ENCODE assay signal across 25 mouse cellular contexts in the genomic region with DNA sequence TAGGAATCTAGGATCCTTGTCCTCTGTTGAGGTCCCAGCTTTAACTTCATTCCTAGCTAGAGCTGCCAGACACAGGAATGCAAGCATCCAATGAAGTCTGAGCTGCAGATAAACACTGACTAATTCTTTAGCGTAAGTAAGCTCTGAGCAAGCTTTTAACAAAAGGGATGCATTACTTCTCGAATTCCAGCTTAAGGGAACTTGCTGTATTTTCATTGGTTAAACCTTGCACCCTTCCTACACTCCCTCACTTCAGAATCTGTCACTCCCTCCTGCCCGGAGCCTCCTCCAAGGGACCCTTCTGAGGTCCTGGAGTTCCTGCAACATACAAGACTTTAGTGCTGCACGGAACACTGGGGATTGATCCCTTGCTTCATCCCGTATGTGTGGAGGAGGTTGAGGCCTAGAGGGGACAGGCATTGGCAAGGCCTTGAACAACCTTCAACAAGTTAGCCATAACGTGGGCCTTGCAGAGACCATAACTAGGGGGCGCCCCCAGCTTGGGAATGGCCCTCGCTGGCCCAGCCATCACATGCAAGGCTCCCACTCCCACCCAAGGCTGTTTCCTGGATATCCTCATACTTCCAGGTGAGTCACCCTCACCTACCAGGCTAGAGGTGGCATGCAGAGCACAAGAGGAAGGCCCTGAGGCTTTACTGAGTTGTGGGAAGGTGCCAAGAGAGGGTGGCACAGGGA. TPM values are rescaled to one million over a fixed set of nuclear protein-coding genes. Genes with fewer than 3 reads are reported as not detected.
DNase-seq lines count a peak whose midpoint lies in the region; ATAC-seq and TF ChIP-seq lines count a peak whose summit lies in the region.
"Had no signal": no experiment of that assay in that cellular context is flagged by ENCODE, and none has a peak within 500 bp of the region (broad histone marks: within the 10 kb centered on the region; RNA-seq: fewer than 3 reads in every experiment).

No protein-coding gene starts in this region.

- peaks cover 6% of the 10 kb centered on the region; the same call in 1 of the 2 replicates for H3K4me1 ChIP-seq in kidney, postnatal 0 days (replicated peaks; ENCODE audit: insufficient read depth, low read length)
- H3K4me1 ChIP-seq in kidney, adult 2 months (ENCODE audit: control insufficient read depth, insufficient read depth, low read length), result no peaks in the 10 kb centered on the region
- no peaks in the 10 kb centered on the region for H3K4me1 ChIP-seq in CH12.LX (ENCODE audit: control insufficient read depth in 1 of 2, insufficient read depth in 2 of 2)
- H3K4me1 ChIP-seq in embryonic fibroblast, embryonic 13.5 days (ENCODE audit: control insufficient read depth, insufficient read depth, low read length), result 0 out of 2 replicates have a peak, but pooled peaks cover 2% of the 10 kb centered on the region
- H3K4me1 ChIP-seq in neural tube, embryonic 15.5 days, result no peaks in the 10 kb centered on the region
- H3K4me1 ChIP-seq: forebrain, embryonic 15.5 days; limb, embryonic 10.5 days; midbrain, embryonic 12.5 days had no signal

- DNase-seq in kidney, postnatal 0 days (ENCODE audit: low spot score), result peak; percentile 81
- no peak for DNase-seq in kidney, adult 2 months
- no peak for DNase-seq in CH12.LX (ENCODE audit: extremely low read depth)
- peak; percentile 62 for DNase-seq in Muller cell, postnatal 12 days (ENCODE audit: inconsistent ontology term)
- DNase-seq in retina, embryonic 14.5 days (ENCODE audit: low spot score), result no peak
- DNase-seq: adrenal gland, postnatal 36 days; cerebellum, adult 18-20 months; cerebellum, postnatal 36 days; heart, postnatal 14 days; kidney, postnatal 36 days; layer of hippocampus, adult 9-11 months; right cerebral cortex, postnatal 14 days; spleen, adult 18-20 months; thymus, postnatal 36 days had no signal

- H3K79me2 ChIP-seq in CH12.LX (replicated peaks; ENCODE audit: control insufficient read depth, extremely low read depth, insufficient read depth, poor library complexity, severe bottlenecking), result no peaks in the 10 kb centered on the region

- dilution Hi-C loops in CH12.LX (cut with MboI; ENCODE audit: extremely low pct_ligation_motif_present, extremely low pct_unique_long_range_greater_than_20kb, low sequenced_read_pairs), result no loop called here

- H3K36me3 ChIP-seq in kidney, postnatal 0 days (ENCODE audit: insufficient read depth, low read length), result no peaks in the 10 kb centered on the region
- no peaks in the 10 kb centered on the region for H3K36me3 ChIP-seq in kidney, adult 2 months (ENCODE audit: control insufficient read depth, insufficient read depth, low read length)
- no peaks in the 10 kb centered on the region for H3K36me3 ChIP-seq in CH12.LX (replicated peaks in 1 of 2; ENCODE audit: control insufficient read depth in 1 of 2, insufficient read depth in 1 of 2, low read length in 1 of 2)
- no peaks in the 10 kb centered on the region for H3K36me3 ChIP-seq in neural tube, embryonic 15.5 days
- H3K36me3 ChIP-seq: forebrain, embryonic 15.5 days; heart, embryonic 12.5 days; hindbrain, embryonic 12.5 days; limb, embryonic 10.5 days; lung, embryonic 15.5 days; midbrain, embryonic 12.5 days had no signal

- no peaks in the 10 kb centered on the region for H3K27me3 ChIP-seq in kidney, postnatal 0 days (ENCODE audit: insufficient read depth, low read length)
- H3K27me3 ChIP-seq in kidney, adult 2 months (replicated peaks; ENCODE audit: control insufficient read depth, insufficient read depth, low read length), result no peaks in the 10 kb centered on the region; the same call in 1 of the 2 replicates
- peaks cover 1% of the 10 kb centered on the region for H3K27me3 ChIP-seq in CH12.LX (replicated peaks)
- H3K27me3 ChIP-seq in neural tube, embryonic 15.5 days (replicated peaks), result no peaks in the 10 kb centered on the region
- H3K27me3 ChIP-seq: forebrain, embryonic 15.5 days; heart, embryonic 12.5 days; lung, embryonic 15.5 days; midbrain, embryonic 12.5 days had no signal

- no peak for TF ChIP-seq CTCF in kidney, postnatal 0 days (IDR thresholded peaks at IDR 0.05; ENCODE audit: low read depth)
- no peak for TF ChIP-seq CTCF in kidney, adult 2 months (conservative IDR thresholded peaks at IDR 0.05; ENCODE audit: insufficient read depth, insufficient read length, low read depth, low read length)
- TF ChIP-seq CTCF in CH12.LX (conservative IDR thresholded peaks at IDR 0.05 in 1 of 2, IDR thresholded peaks at IDR 0.05 in 1 of 2; ENCODE audit: low read depth in 2 of 2, low read length in 2 of 2), result peak in 1 of 2 experiments; percentile 63; a peak in 2 of 4 replicates
- no peak for TF ChIP-seq CTCF in embryonic fibroblast, embryonic 13.5 days (IDR thresholded peaks at IDR 0.05; ENCODE audit: borderline replicate concordance, insufficient read depth, low read length)

- WGBS in kidney, postnatal 0 days, result 42% methylated on average over 8 of the region's 8 CpGs
- WGBS in kidney, adult 2 months, result 77% methylated on average over 8 of the region's 8 CpGs
- 66% methylated on average over 8 of the region's 8 CpGs for WGBS in neural tube, embryonic 15.5 days

- TF ChIP-seq POLR2A in kidney, adult 2 months (IDR thresholded peaks at IDR 0.05; ENCODE audit: low read depth, low read length), result no peak
- no peak for TF ChIP-seq POLR2A in CH12.LX (IDR thresholded peaks at IDR 0.05; ENCODE audit: low read depth, low read length)
- TF ChIP-seq POLR2A in embryonic fibroblast, embryonic 13.5 days (IDR thresholded peaks at IDR 0.05; ENCODE audit: low read depth, low read length), result no peak

- no peak for ATAC-seq in kidney, postnatal 0 days (replicated peaks; ENCODE audit: low FRiP score, low read depth)
- ATAC-seq in megakaryocyte, adult 5-6 weeks (ENCODE audit: poor library complexity, severe bottlenecking), result no peak
- ATAC-seq in neural tube, embryonic 15.5 days (ENCODE audit: low FRiP score), result no peak
- ATAC-seq: forebrain, embryonic 15.5 days had no signal

- no peak for TF ChIP-seq EP300 in CH12.LX (IDR thresholded peaks at IDR 0.05; ENCODE audit: low read length)

- H3K9ac ChIP-seq in kidney, postnatal 0 days (ENCODE audit: low read depth, low read length), result no peak overlapping the region
- H3K9ac ChIP-seq in CH12.LX (ENCODE audit: insufficient read depth, low read depth), result no peak overlapping the region
- no peak overlapping the region for H3K9ac ChIP-seq in neural tube, embryonic 15.5 days (replicated peaks)
- H3K9ac ChIP-seq: forebrain, embryonic 15.5 days; heart, embryonic 12.5 days; hindbrain, embryonic 12.5 days; lung, embryonic 15.5 days; midbrain, embryonic 12.5 days had no signal

- in situ Hi-C loops in CH12.LX (cut with MboI; ENCODE audit: low pct_ligation_motif_present, low pct_unique_long_range_greater_than_20kb, low sequenced_read_pairs), result loop anchor here (10.0 kb wide), 1 partner anchor 49 kb away; no protein-coding TSS in a partner anchor

- H3K4me3 ChIP-seq in kidney, postnatal 0 days (replicated peaks; ENCODE audit: low read depth, low read length), result no peak overlapping the region
- H3K4me3 ChIP-seq in kidney, adult 2 months (ENCODE audit: insufficient read depth, low read depth, low read length), result no peak overlapping the region
- H3K4me3 ChIP-seq in CH12.LX (replicated peaks in 1 of 3; ENCODE audit: low read depth in 2 of 3, low read length in 2 of 3, poor library complexity in 1 of 3), result no peak overlapping the region
- no peak overlapping the region for H3K4me3 ChIP-seq in embryonic fibroblast, embryonic 13.5 days (ENCODE audit: insufficient read depth, low read length)
- no peak overlapping the region for H3K4me3 ChIP-seq in neural tube, embryonic 15.5 days (replicated peaks)
- H3K4me3 ChIP-seq: erythroblast, embryonic 14.5 days; forebrain, embryonic 15.5 days; heart, embryonic 12.5 days; hindbrain, embryonic 12.5 days; limb, embryonic 10.5 days; lung, embryonic 15.5 days; midbrain, embryonic 12.5 days had no signal

- H3K4me2 ChIP-seq in kidney, postnatal 0 days (ENCODE audit: low read length), result no peak overlapping the region
- H3K4me2 ChIP-seq in CH12.LX (ENCODE audit: insufficient read depth, low read depth, poor library complexity, severe bottlenecking), result no peak overlapping the region
- H3K4me2 ChIP-seq in neural tube, embryonic 15.5 days, result no peak overlapping the region
- H3K4me2 ChIP-seq: forebrain, embryonic 15.5 days; heart, embryonic 12.5 days; hindbrain, embryonic 12.5 days; lung, embryonic 15.5 days; midbrain, embryonic 12.5 days had no signal

- H3K27ac ChIP-seq in kidney, postnatal 0 days, result no peak overlapping the region
- H3K27ac ChIP-seq in kidney, adult 2 months (ENCODE audit: insufficient read depth, low read depth, low read length), result no peak overlapping the region
- no peak overlapping the region for H3K27ac ChIP-seq in CH12.LX (ENCODE audit: insufficient read depth, low read depth)
- H3K27ac ChIP-seq in embryonic fibroblast, embryonic 13.5 days (ENCODE audit: insufficient read depth, low read length), result peak overlapping the region; percentile 41; the same call in 1 of the 2 replicates
- H3K27ac ChIP-seq in neural tube, embryonic 15.5 days (replicated peaks), result no peak overlapping the region
- H3K27ac ChIP-seq: forebrain, embryonic 15.5 days; hindbrain, embryonic 12.5 days; limb, embryonic 10.5 days; lung, embryonic 15.5 days; midbrain, embryonic 12.5 days had no signal

- H3K9me3 ChIP-seq in kidney, postnatal 0 days (replicated peaks; ENCODE audit: low read length), result no peaks in the 10 kb centered on the region
- H3K9me3 ChIP-seq in CH12.LX (replicated peaks; ENCODE audit: low read length), result no peaks in the 10 kb centered on the region
- H3K9me3 ChIP-seq in neural tube, embryonic 15.5 days (replicated peaks), result no peaks in the 10 kb centered on the region
- H3K9me3 ChIP-seq: forebrain, embryonic 15.5 days; heart, embryonic 12.5 days; hindbrain, embryonic 12.5 days; limb, embryonic 10.5 days; lung, embryonic 15.5 days; midbrain, embryonic 12.5 days had no signal

- TF ChIP-seq RAD21 in CH12.LX (IDR thresholded peaks at IDR 0.05; ENCODE audit: low read depth, low read length), result peak; percentile 71

RNA-seq across cellular contexts. Expression of gene P2ry2, which starts 31.3 kb away (rescaled TPM):
- polyA plus RNA-seq in kidney, postnatal 0 days (2015; fragmentation: Nextera tagmentation; extraction: Ambion mirVana), result 4.0 and 4.2 TPM in 2 replicates
- polyA plus RNA-seq in kidney, adult 2 months (2012; rRNA removed), result 15.0 and 16.9 TPM in 2 replicates
- 1.5 and 1.7 TPM in 2 replicates for total RNA-seq in CH12.LX (2012; rRNA removed)
- total RNA-seq in CH12.LX (2014; rRNA removed), result 0.54 and 0.87 TPM in 2 replicates
- polyA plus RNA-seq in CH12.LX (2012; ENCODE audit: insufficient read length, low read depth), result 1.4 and 1.9 TPM in 2 replicates
- polyA plus RNA-seq in embryonic fibroblast, embryonic 13.5 days (2011; ENCODE audit: insufficient read length, low read depth, missing spikeins), result 2.4 and 5.8 TPM in 2 replicates
- 1.6 and 2.1 TPM in 2 replicates for total RNA-seq in megakaryocyte, adult 5-6 weeks (2015)
- total RNA-seq in megakaryocyte, adult 5-6 weeks (2017), result 3.6 and 3.7 TPM in 2 replicates
- polyA plus RNA-seq in neural tube, embryonic 15.5 days (2015; fragmentation: Nextera tagmentation; extraction: Ambion mirVana), result 0.81 and 1.5 TPM in 2 replicates
- polyA plus RNA-seq: neural tube, embryonic 14.5 days had no signal

RNA-seq across cellular contexts. Expression of gene Fchsd2, which starts 48.7 kb away (rescaled TPM):
- polyA plus RNA-seq in kidney, postnatal 0 days (2015; fragmentation: Nextera tagmentation; extraction: Ambion mirVana), result 15.9 and 16.5 TPM in 2 replicates
- polyA plus RNA-seq in kidney, adult 2 months (2012; rRNA removed), result 5.3 and 7.1 TPM in 2 replicates
- total RNA-seq in CH12.LX (2012; rRNA removed) (25.5 and 26.1 TPM in 2 replicates), CH12.LX (2014; rRNA removed) (23.8 and 25.9 TPM in 2 replicates)
- 37.5 and 38.2 TPM in 2 replicates for polyA plus RNA-seq in CH12.LX (2012; ENCODE audit: insufficient read length, low read depth)
- 29.0 and 30.3 TPM in 2 replicates for polyA plus RNA-seq in embryonic fibroblast, embryonic 13.5 days (2011; ENCODE audit: insufficient read length, low read depth, missing spikeins)
- 19.7 and 22.1 TPM in 2 replicates for total RNA-seq in megakaryocyte, adult 5-6 weeks (2015)
- 17.2 and 18.1 TPM in 2 replicates for total RNA-seq in megakaryocyte, adult 5-6 weeks (2017)
- polyA plus RNA-seq in neural tube, embryonic 15.5 days (2015; fragmentation: Nextera tagmentation; extraction: Ambion mirVana), result 35.9 and 39.4 TPM in 2 replicates

Comparison
In these comparisons a context has a peak if more than half of its experiments do, and no peak if none do; other contexts are left out.
1. DNase-seq: peak in kidney, postnatal 0 days (single experiment) and Muller cell, postnatal 12 days (single experiment); none in kidney, adult 2 months (single experiment), CH12.LX (single experiment) and retina, embryonic 14.5 days (single experiment).